Mouse (Mus musculus) stomach, embryonic 16.5 days (tissue): ENCODE results near the gene Stam2. TPM values are rescaled to one million over a fixed set of nuclear protein-coding genes. Genes with fewer than 3 reads are reported as not detected.

Experiments used
- ATAC-seq: fragments of 200-750 bp; cut with Nextera tagmentation; 2 replicates; pipeline ENCODE4 v1.8.0; 2017; ENCODE audit warnings: moderate number of reproducible peaks, moderate TSS enrichment; ENCODE audit not compliant: insufficient read depth, low FRiP score
- H3K27ac ChIP-seq: fragments of 300-500 bp; sonication (generic); 2 replicates; pipeline ENCODE4 v1.5.1; 2014; ENCODE audit warnings: low read length
- H3K27me3 ChIP-seq: fragments of 300-500 bp; sonication (generic); 2 replicates; pipeline ENCODE4 v1.6.1; 2014; ENCODE audit warnings: low read length, control low read depth, mixed read lengths; ENCODE audit not compliant: control insufficient read depth, insufficient read depth
- H3K36me3 ChIP-seq: fragments of 300-500 bp; sonication (generic); 2 replicates; pipeline ENCODE4 v1.6.1; 2014; ENCODE audit warnings: low read length; ENCODE audit not compliant: control insufficient read depth, insufficient read depth
- H3K4me1 ChIP-seq: fragments of 300-500 bp; sonication (generic); 2 replicates; pipeline ENCODE4 v1.6.1; 2014; ENCODE audit warnings: low read length, control low read depth, mixed read lengths; ENCODE audit not compliant: control insufficient read depth, insufficient read depth
- H3K4me2 ChIP-seq: fragments of 300-500 bp; sonication (generic); 2 replicates; pipeline ENCODE4 v1.6.1; 2014; ENCODE audit warnings: low read depth, low read length, mixed read lengths
- H3K4me3 ChIP-seq: fragments of 300-500 bp; sonication (generic); replicated peaks from 2 replicates; pipeline ENCODE4 v1.5.1; 2014; ENCODE audit warnings: mild to moderate bottlenecking, low read length
- H3K9ac ChIP-seq: fragments of 300-500 bp; sonication (generic); 2 replicates; pipeline ENCODE4 v1.6.1; 2014; ENCODE audit warnings: low read length
- H3K9me3 ChIP-seq: fragments of 300-500 bp; sonication (generic); replicated peaks from 2 replicates; pipeline ENCODE4 v1.6.1; 2016; ENCODE audit warnings: low read length, control low read depth; ENCODE audit not compliant: control insufficient read depth
- WGBS: fragments of 180-500 bp; shearing (Covaris S2); extraction: QIAGEN DNeasy Blood & Tissue Kit; methylation state at CpG from one replicate; pipeline ENCODE4 v1.1.7; 2014; 5-methylcytosine and 5-hydroxymethylcytosine counted together
- polyA plus RNA-seq: library from polyadenylated mRNA; unstranded; fragments of >200 nt; fragmentation: Nextera tagmentation; extraction: Ambion mirVana; gene quantifications from 2 replicates; pipeline ENCODE4 v1.2.1, GENCODE M21; 2015

Gene Stam2
- polyA plus RNA-seq, 1 experiment from 2014 or later = 37.2 TPM

GRCm38 (mm10) chr2:52675278-52675987, 66.6 kb downstream of the Stam2 start:
- Histone ChIP-seq H3K4me2 (peak overlapping the region; percentile 99), H3K27ac (no peak overlapping the region), H3K9me3 (no peaks in the 10 kb centered on the region), H3K4me3 (peak overlapping the region; percentile 68), H3K9ac (peak overlapping the region; percentile 78), H3K27me3 (peaks cover 13% of the 10 kb centered on the region; the same call in 1 of the 2 replicates), H3K4me1 (peaks cover 12% of the 10 kb centered on the region; the same call in 1 of the 2 replicates), H3K36me3 (no peaks in the 10 kb centered on the region)
- ATAC-seq = no peak; the same call in 1 of the 2 replicates
- WGBS = under 1% methylated on average over 42 of the region's 42 CpGs

- Histone ChIP-seq H3K27ac (no peak overlapping the region), H3K4me1 (peaks cover 12% of the 10 kb centered on the region; the same call in 1 of the 2 replicates), H3K27me3 (peaks cover 13% of the 10 kb centered on the region; the same call in 1 of the 2 replicates), H3K4me3 (peak overlapping the region; percentile 68), H3K9ac (no peak overlapping the region; the same call in 1 of the 2 replicates), H3K4me2 (peak overlapping the region; percentile 99), H3K9me3 (no peaks in the 10 kb centered on the region), H3K36me3 (no peaks in the 10 kb centered on the region)
- no peak for ATAC-seq
- 2% methylated on average over 19 of the region's 19 CpGs for whole genome bisulfite sequencing
Measured at GRCm38 (mm10) chr2:52674886-52675277, 67.2 kb downstream of the Stam2 start.

GRCm38 (mm10) chr2:52673172-52673571, 68.9 kb downstream of the Stam2 start:
- 68% methylated on average over 1 of the region's 1 CpGs for WGBS
- Histone ChIP-seq H3K4me3 (no peak overlapping the region), H3K36me3 (no peaks in the 10 kb centered on the region), H3K27ac (no peak overlapping the region), H3K27me3 (peaks cover 13% of the 10 kb centered on the region; the same call in 1 of the 2 replicates), H3K9ac (no peak overlapping the region), H3K4me1 (peaks cover 12% of the 10 kb centered on the region; the same call in 1 of the 2 replicates), H3K4me2 (no peak overlapping the region), H3K9me3 (no peaks in the 10 kb centered on the region)
- no peak for ATAC-seq

- H3K27me3 ChIP-seq = peaks cover 10% of the 10 kb centered on the region; the same call in 1 of the 2 replicates
- H3K4me1 ChIP-seq = peaks cover 11% of the 10 kb centered on the region; the same call in 1 of the 2 replicates
- no peak overlapping the region for H3K4me2 ChIP-seq
- H3K9ac ChIP-seq = no peak overlapping the region
- no peaks in the 10 kb centered on the region for H3K36me3 ChIP-seq
- H3K4me3 ChIP-seq = no peak overlapping the region
- no peak overlapping the region for H3K27ac ChIP-seq
- no peaks in the 10 kb centered on the region for H3K9me3 ChIP-seq
- ATAC-seq = no peak
- 87% methylated on average over 5 of the region's 5 CpGs for WGBS
Measured at GRCm38 (mm10) chr2:52670733-52671132, 71.3 kb downstream of the Stam2 start.

GRCm38 (mm10) chr2:52668480-52668879, 73.6 kb downstream of the Stam2 start:
- WGBS = 84% methylated on average over 6 of the region's 6 CpGs
- H3K4me2 ChIP-seq = no peak overlapping the region
- no peak overlapping the region for H3K4me3 ChIP-seq
- no peaks in the 10 kb centered on the region for H3K4me1 ChIP-seq
- no peaks in the 10 kb centered on the region for H3K36me3 ChIP-seq
- no peak for ATAC-seq
- no peak overlapping the region for H3K27ac ChIP-seq
- H3K27me3 ChIP-seq = no peaks in the 10 kb centered on the region
- no peak overlapping the region for H3K9ac ChIP-seq
- H3K9me3 ChIP-seq = no peaks in the 10 kb centered on the region

GRCm38 (mm10) chr2:52656722-52657121, 85.4 kb downstream of the Stam2 start:
- H3K36me3 ChIP-seq = no peaks in the 10 kb centered on the region
- no peak for ATAC-seq
- H3K4me1 ChIP-seq = no peaks in the 10 kb centered on the region
- no peak overlapping the region for H3K4me2 ChIP-seq
- H3K4me3 ChIP-seq = no peak overlapping the region
- 86% methylated on average over 5 of the region's 5 CpGs for WGBS
- no peaks in the 10 kb centered on the region for H3K9me3 ChIP-seq
- no peak overlapping the region for H3K27ac ChIP-seq
- no peaks in the 10 kb centered on the region for H3K27me3 ChIP-seq
- no peak overlapping the region for H3K9ac ChIP-seq

- Histone ChIP-seq H3K36me3 (no peaks in the 10 kb centered on the region), H3K27me3 (no peaks in the 10 kb centered on the region), H3K4me1 (no peaks in the 10 kb centered on the region), H3K4me2 (no peak overlapping the region), H3K4me3 (no peak overlapping the region), H3K9ac (no peak overlapping the region), H3K27ac (no peak overlapping the region), H3K9me3 (no peaks in the 10 kb centered on the region)
- 57% methylated on average over 4 of the region's 4 CpGs for WGBS
- ATAC-seq = no peak
Measured at GRCm38 (mm10) chr2:52654541-52654940, 87.5 kb downstream of the Stam2 start.

GRCm38 (mm10) chr2:52651547-52651946, 90.5 kb downstream of the Stam2 start:
- no peaks in the 10 kb centered on the region for H3K4me1 ChIP-seq
- H3K27me3 ChIP-seq = no peaks in the 10 kb centered on the region
- WGBS = 86% methylated on average over 6 of the region's 6 CpGs
- H3K4me3 ChIP-seq = no peak overlapping the region
- no peak overlapping the region for H3K4me2 ChIP-seq
- H3K36me3 ChIP-seq = no peaks in the 10 kb centered on the region
- H3K9ac ChIP-seq = no peak overlapping the region
- no peaks in the 10 kb centered on the region for H3K9me3 ChIP-seq
- H3K27ac ChIP-seq = no peak overlapping the region
- no peak for ATAC-seq

GRCm38 (mm10) chr2:52647255-52647998, 94.7 kb downstream of the Stam2 start:
- Histone ChIP-seq H3K9ac (no peak overlapping the region), H3K4me1 (no peaks in the 10 kb centered on the region), H3K4me2 (no peak overlapping the region), H3K36me3 (no peaks in the 10 kb centered on the region), H3K27ac (no peak overlapping the region), H3K27me3 (no peaks in the 10 kb centered on the region), H3K9me3 (no peaks in the 10 kb centered on the region), H3K4me3 (no peak overlapping the region)
- ATAC-seq = no peak
- 63% methylated on average over 8 of the region's 8 CpGs for WGBS
